Mouse (Mus musculus) heart, embryonic 14.5 days (tissue): Measurements from ENCODE around the gene Adam19. TPM values are rescaled to one million over a fixed set of nuclear protein-coding genes. Genes with fewer than 3 reads are reported as not detected.

ENCODE experiments used
- ATAC-seq: fragments of 200-750 bp; cut with Nextera tagmentation; 2 replicates; pipeline ENCODE4 v1.8.0; 2017; ENCODE audit warnings: low read depth, moderate TSS enrichment; ENCODE audit not compliant: insufficient number of reproducible peaks, insufficient read depth, low FRiP score
- H3K27ac ChIP-seq, 2 experiments: fragments of 200-500 bp in 1 of 2; fragments of 300-500 bp in 1 of 2; sonication (generic) in 1 of 2; replicated peaks in 1 of 2; 2 replicates each; pipeline ENCODE4 v1.5.1; 2012 to 2014; ENCODE audit warnings: low read depth in 2 of 2, low read length in 2 of 2, control low read depth in 1 of 2, mild to moderate bottlenecking in 1 of 2, mixed read lengths in 1 of 2; ENCODE audit not compliant: control insufficient read depth in 1 of 2, insufficient read depth in 1 of 2
- H3K27me3 ChIP-seq: fragments of 300-500 bp; sonication (generic); 2 replicates; pipeline ENCODE4 v1.6.1; 2014; ENCODE audit warnings: mild to moderate bottlenecking, low read length, control low read depth; ENCODE audit not compliant: control insufficient read depth, insufficient read depth
- H3K36me3 ChIP-seq: fragments of 300-500 bp; sonication (generic); 2 replicates; pipeline ENCODE4 v1.6.1; 2014; ENCODE audit warnings: mild to moderate bottlenecking, control low read depth, low read length, mixed read lengths; ENCODE audit not compliant: control insufficient read depth, insufficient read depth
- H3K4me1 ChIP-seq, 2 experiments: fragments of 200-500 bp in 1 of 2; fragments of 300-500 bp in 1 of 2; sonication (generic) in 1 of 2; 2 replicates each; pipeline ENCODE4 v1.6.1; 2012 to 2014; ENCODE audit warnings: low read length in 2 of 2, control low read depth in 1 of 2, mixed read lengths in 1 of 2; ENCODE audit not compliant: control insufficient read depth in 2 of 2, insufficient read depth in 2 of 2
- H3K4me2 ChIP-seq: fragments of 300-500 bp; sonication (generic); 2 replicates; pipeline ENCODE4 v1.6.1; 2014; ENCODE audit warnings: mild to moderate bottlenecking, low read length
- H3K4me3 ChIP-seq, 2 experiments: fragments of 200-500 bp in 1 of 2; fragments of 300-500 bp in 1 of 2; sonication (generic) in 1 of 2; 2 replicates each; pipeline ENCODE4 v1.5.1; 2012 to 2014; ENCODE audit warnings: low read length in 2 of 2, mild to moderate bottlenecking in 2 of 2, control low read depth in 1 of 2, low read depth in 1 of 2, moderate library complexity in 1 of 2; ENCODE audit not compliant: control insufficient read depth in 1 of 2, insufficient read depth in 1 of 2
- H3K9ac ChIP-seq: fragments of 300-500 bp; sonication (generic); 2 replicates; pipeline ENCODE4 v1.6.1; 2014; ENCODE audit warnings: mild to moderate bottlenecking, low read length
- H3K9me3 ChIP-seq: fragments of 300-500 bp; sonication (generic); 2 replicates; pipeline ENCODE4 v1.6.1; 2016; ENCODE audit warnings: low read length, control low read depth; ENCODE audit not compliant: control insufficient read depth
- WGBS: fragments of 180-500 bp; shearing (Covaris S2); extraction: QIAGEN DNeasy Blood & Tissue Kit; methylation state at CpG from one replicate; pipeline ENCODE4 v1.1.7; 2014; 5-methylcytosine and 5-hydroxymethylcytosine counted together
- polyA plus RNA-seq: library from polyadenylated mRNA; unstranded; fragments of >200 nt; fragmentation: Nextera tagmentation; extraction: Ambion mirVana; gene quantifications from 2 replicates; pipeline ENCODE4 v1.2.1, GENCODE M21; 2014

Gene Adam19
- polyA plus RNA-seq, 1 experiment from 2014 or later: 22.7 TPM

GRCm38 (mm10) chr11:46086446-46086845 is 30.7 kb downstream of the Adam19 start:
- no peak overlapping the region for H3K4me3 ChIP-seq
- peak overlapping the region; percentile 67 to 84 for H3K27ac ChIP-seq
- no peak for ATAC-seq
- H3K4me2 ChIP-seq: no peak overlapping the region
- H3K9ac ChIP-seq: no peak overlapping the region; the same call in 1 of the 2 replicates
- peaks cover 44 to 91% of the 10 kb centered on the region in 2 experiments for H3K4me1 ChIP-seq
- peaks cover 23% of the 10 kb centered on the region for H3K36me3 ChIP-seq
- 81% methylated on average over 3 of the region's 3 CpGs for WGBS
- no peaks in the 10 kb centered on the region for H3K9me3 ChIP-seq
- H3K27me3 ChIP-seq: no peaks in the 10 kb centered on the region

- no peak overlapping the region for H3K4me3 ChIP-seq
- H3K9ac ChIP-seq: no peak overlapping the region
- H3K9me3 ChIP-seq: no peaks in the 10 kb centered on the region
- H3K4me1 ChIP-seq: peaks cover 40 to 78% of the 10 kb centered on the region in 2 experiments
- H3K27me3 ChIP-seq: no peaks in the 10 kb centered on the region
- H3K4me2 ChIP-seq: no peak overlapping the region
- H3K27ac ChIP-seq: peak overlapping the region; percentile 35 to 46
- peaks cover 11% of the 10 kb centered on the region for H3K36me3 ChIP-seq
- 45% methylated on average over 3 of the region's 4 CpGs for WGBS
- ATAC-seq: peak; percentile 37; the same call in 1 of the 2 replicates
Measured at GRCm38 (mm10) chr11:46089081-46089713, 33.4 kb downstream of the Adam19 start.

GRCm38 (mm10) chr11:46090036-46090725 is 34.4 kb downstream of the Adam19 start:
- 84% methylated on average over 10 of the region's 10 CpGs for WGBS
- no peak for ATAC-seq
- Histone ChIP-seq H3K36me3 (peaks cover 20% of the 10 kb centered on the region), H3K27ac (peak overlapping the region; percentile 49 to 59; a peak in 3 of 4 replicates), H3K9ac (peak overlapping the region; percentile 35; the same call in 1 of the 2 replicates), H3K9me3 (no peaks in the 10 kb centered on the region), H3K4me3 (no peak overlapping the region), H3K27me3 (no peaks in the 10 kb centered on the region), H3K4me2 (no peak overlapping the region), H3K4me1 (peaks cover 37 to 71% of the 10 kb centered on the region in 2 experiments)

- no peak for ATAC-seq
- H3K4me3 ChIP-seq: no peak overlapping the region
- peak overlapping the region; percentile 49 to 59; a peak in 3 of 4 replicates for H3K27ac ChIP-seq
- 28% methylated on average over 10 of the region's 10 CpGs for WGBS
- H3K4me1 ChIP-seq: peaks cover 37 to 71% of the 10 kb centered on the region in 2 experiments
- no peaks in the 10 kb centered on the region for H3K27me3 ChIP-seq
- no peaks in the 10 kb centered on the region for H3K9me3 ChIP-seq
- H3K9ac ChIP-seq: peak overlapping the region; percentile 35; the same call in 1 of the 2 replicates
- no peak overlapping the region for H3K4me2 ChIP-seq
- H3K36me3 ChIP-seq: peaks cover 27% of the 10 kb centered on the region
Measured at GRCm38 (mm10) chr11:46090951-46091667, 35.3 kb downstream of the Adam19 start.

- peaks cover 36% of the 10 kb centered on the region for H3K36me3 ChIP-seq
- H3K4me3 ChIP-seq: no peak overlapping the region
- H3K4me1 ChIP-seq: peaks cover 40 to 70% of the 10 kb centered on the region in 2 experiments
- H3K27me3 ChIP-seq: no peaks in the 10 kb centered on the region
- whole genome bisulfite sequencing: 75% methylated on average over 4 of the region's 4 CpGs
- no peak overlapping the region for H3K4me2 ChIP-seq
- H3K27ac ChIP-seq: peak overlapping the region; percentile 7 to 9; a peak in 1 of 4 replicates
- ATAC-seq: no peak
- H3K9me3 ChIP-seq: no peaks in the 10 kb centered on the region
- H3K9ac ChIP-seq: no peak overlapping the region
Measured at GRCm38 (mm10) chr11:46092121-46092520, 36.3 kb downstream of the Adam19 start.

- no peak overlapping the region for H3K4me2 ChIP-seq
- WGBS: 54% methylated on average over 9 of the region's 9 CpGs
- no peaks in the 10 kb centered on the region for H3K9me3 ChIP-seq
- peak overlapping the region; percentile 68 to 69 for H3K27ac ChIP-seq
- H3K4me3 ChIP-seq: no peak overlapping the region
- H3K27me3 ChIP-seq: no peaks in the 10 kb centered on the region
- peaks cover 69% of the 10 kb centered on the region for H3K36me3 ChIP-seq
- H3K4me1 ChIP-seq: peaks cover 24 to 38% of the 10 kb centered on the region in 2 experiments
- ATAC-seq: peak; percentile 36; the same call in 1 of the 2 replicates
- H3K9ac ChIP-seq: peak overlapping the region; percentile 12; the same call in 1 of the 2 replicates
Measured at GRCm38 (mm10) chr11:46095477-46096264, 39.9 kb downstream of the Adam19 start.

GRCm38 (mm10) chr11:46096265-46096649 is 40.5 kb downstream of the Adam19 start:
- no peak for ATAC-seq
- no peaks in the 10 kb centered on the region for H3K9me3 ChIP-seq
- H3K9ac ChIP-seq: no peak overlapping the region; the same call in 1 of the 2 replicates
- H3K4me2 ChIP-seq: no peak overlapping the region
- H3K36me3 ChIP-seq: peaks cover 75% of the 10 kb centered on the region
- H3K27me3 ChIP-seq: no peaks in the 10 kb centered on the region
- WGBS: 88% methylated on average over 6 of the region's 6 CpGs
- no peak overlapping the region for H3K4me3 ChIP-seq
- peaks cover 19 to 32% of the 10 kb centered on the region in 2 experiments for H3K4me1 ChIP-seq
- peak overlapping the region in 1 of 2 experiments; percentile 69; a peak in 1 of 4 replicates for H3K27ac ChIP-seq
